Mouse (Mus musculus) fat pad, adult 2 months (tissue): ENCODE results near the gene Kdm5b.
A peak's percentile ranks its signal among the peaks of the same experiment; 100 is the strongest.
"Not testable (repeated sequence)": the region's sequence is repeated elsewhere in the genome, so short reads cannot be mapped to it uniquely, and the experiment has no call there.

ENCODE experiments used
- DNase-seq: peaks from one replicate; pipeline ENCODE4 v3.0.0-alpha.2; 2011; ENCODE audit warnings: low read depth, low spot score; ENCODE audit errors: extremely low read depth

Gene Kdm5b

DNA sequence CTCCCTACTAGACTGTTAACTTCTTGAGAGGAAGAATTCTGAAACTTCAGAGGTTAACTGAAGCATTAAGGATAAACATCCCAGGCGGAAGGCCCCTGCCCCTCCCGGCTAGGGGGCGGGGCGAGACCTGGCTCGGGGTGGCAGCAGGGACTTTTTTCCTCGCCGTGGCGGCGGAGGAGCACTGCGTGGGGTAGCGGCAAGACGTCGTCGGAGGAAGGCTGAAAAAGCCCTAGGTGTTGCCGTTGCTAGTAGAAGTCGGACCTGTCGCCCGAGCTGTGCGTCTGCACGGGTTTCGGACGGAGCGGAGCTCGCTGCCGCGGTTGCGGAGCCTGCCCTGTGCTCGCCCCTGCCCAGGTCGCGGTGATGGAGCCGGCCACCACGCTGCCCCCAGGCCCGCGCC lies at the start of gene Kdm5b:
Gene Kdm5b, plus strand, starts transcription at position 196 of the 400 bp plus-strand sequence.
- no peak for DNase-seq

DNA sequence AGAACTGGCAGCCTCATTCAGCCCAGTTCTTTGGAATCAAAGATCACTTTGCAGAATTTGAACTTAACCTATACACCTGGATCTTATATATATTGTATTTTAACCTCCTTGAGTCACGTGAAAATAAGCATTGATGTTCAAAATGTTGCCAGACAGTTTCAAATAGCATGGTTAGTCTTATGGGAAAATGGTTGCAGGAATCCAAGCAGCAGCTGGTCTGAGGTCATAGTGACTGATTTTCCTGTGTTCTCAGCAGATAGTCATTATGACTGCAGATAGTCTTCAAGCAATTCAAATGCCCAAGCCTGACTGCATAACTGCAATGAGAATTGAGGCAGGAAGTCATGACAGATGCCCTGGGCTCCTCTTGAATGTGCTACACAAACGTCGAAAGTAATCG lies 47.8 kb upstream of the Kdm5b start:
- DNase-seq: no peak

DNA sequence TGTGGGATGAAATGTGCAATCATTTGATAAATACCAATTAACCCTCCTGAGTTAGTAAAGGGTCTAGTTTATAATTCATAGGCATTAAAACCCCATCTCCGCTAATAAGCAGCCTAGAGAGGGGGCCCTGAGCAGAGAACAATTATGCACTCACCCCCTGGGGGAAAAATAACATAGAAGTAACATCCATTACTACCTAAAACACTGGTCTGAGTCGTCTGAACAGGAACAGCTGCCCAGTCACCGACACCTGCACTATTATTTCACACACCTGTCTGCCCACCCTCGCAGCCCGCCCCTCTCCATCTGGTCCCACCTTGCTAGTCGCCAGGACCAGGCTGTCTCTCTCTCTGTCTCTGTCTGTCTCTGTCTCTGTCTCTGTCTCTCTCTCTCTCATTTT lies 47.4 kb upstream of the Kdm5b start:
- no peak for DNase-seq

DNA sequence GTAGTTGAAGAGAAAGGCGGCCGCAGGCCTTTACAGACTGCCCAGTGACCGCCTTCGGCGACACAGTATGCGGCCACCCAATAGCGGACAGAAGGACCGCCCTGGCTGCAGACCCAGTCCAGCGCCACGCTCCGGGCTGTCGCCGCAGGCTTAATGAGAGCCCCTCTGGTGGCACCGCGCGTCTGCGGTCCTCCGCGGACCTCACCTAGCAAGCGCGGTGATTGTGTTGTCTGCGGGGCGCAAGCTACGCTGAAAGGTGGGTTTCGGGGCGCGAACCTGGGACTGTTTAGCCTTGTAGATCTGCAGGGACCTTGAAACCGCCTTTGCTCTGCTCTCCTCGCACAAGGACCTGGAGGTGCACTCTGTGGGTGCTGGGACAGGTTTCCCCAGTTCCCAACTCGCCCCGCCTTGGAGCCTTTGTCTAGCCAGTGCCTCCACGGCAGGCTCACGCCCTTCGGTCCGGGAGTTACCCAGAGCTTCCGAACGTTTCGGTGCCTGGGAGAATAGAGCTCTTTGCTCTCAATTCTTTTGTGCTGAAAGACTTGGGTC lies 46.6 kb upstream of the Kdm5b start:
- DNase-seq: no peak

DNA sequence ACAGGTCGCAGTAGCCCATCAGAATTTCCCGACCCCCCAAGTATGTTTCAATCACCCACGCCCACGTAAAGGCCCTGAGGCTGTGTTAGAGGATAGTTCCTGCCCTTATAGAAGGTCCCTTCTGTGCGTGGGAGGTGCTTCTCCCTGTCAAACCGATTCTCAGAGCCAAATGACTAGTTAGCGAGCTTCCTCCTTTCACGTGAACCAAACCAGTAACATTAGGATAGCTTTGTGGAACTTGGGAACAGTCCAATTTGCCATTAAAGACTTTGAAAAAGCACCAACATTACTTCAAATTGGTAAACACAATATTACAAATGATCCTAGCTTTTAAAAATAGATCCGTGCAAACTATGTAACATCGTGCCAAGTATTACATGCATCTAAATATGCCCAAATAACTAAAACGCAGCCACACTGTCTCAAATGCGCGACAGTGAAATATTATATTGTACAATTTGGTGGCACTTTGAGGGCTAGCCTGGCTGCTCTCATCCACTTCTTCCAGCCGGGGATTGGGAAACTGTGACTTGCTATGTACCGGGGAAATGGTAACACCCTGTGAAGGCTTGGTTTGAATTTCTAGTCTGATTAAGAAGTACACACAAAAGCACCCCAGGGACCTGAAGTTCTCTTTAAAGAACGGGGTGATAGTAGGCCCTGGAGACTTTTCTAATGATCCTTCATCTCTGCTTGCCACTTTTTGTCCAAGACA lies 45.9 kb upstream of the Kdm5b start:
- DNase-seq: peak; percentile 95

DNA sequence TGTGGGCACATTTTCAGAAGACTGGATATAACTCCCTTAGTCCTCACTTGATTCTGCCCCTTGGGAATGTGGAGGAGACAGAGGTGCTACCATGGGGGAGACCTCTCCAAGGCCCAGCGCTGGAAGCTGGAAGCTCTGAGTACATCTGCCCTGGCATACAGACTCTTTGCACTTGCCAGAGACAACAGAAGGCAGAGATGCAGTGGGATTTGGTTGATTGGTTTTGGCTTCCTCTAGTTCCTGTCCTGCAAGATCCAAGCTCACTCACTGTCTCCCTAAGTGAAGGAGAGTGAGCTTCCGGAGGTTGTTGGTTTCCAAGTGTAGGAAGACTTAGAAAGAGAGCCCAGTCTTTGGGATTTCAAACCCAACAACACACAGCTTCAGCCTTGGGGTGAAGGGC lies 44.1 kb upstream of the Kdm5b start:
- DNase-seq: no peak

DNA sequence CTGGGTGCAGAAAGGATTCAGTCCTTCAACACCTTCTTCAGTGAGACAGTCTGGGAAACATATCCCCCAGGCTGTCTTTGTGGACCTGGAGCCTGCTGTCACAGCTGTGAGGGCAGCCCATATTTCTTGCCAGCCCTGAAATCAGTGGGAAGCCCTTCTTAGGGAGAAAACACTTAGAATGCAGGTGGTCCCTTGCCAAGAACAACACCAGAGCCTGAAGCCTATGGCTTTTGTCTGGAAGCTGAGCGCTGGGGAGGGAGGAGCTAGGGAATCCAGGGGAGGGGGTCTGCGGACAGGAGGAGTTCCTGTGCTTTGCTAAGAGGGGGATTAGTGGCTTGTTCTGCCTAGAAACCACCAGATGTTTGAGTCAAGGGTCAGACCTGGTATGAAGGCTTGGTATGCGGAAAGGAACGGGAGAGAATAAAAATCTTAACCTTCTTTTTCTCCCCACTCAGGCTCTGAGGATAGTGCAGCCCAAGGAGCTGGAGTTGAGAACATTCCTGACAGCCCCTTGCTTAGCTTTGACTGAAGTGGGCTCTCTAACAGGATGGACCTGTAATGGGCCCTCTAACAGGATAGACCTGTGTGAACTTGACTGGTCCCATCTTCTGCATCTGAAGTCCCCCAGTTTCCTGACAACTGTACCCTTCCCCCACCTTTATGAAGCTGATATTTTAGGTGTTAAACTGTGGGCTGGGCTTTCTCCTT lies 43.3 kb upstream of the Kdm5b start:
- no peak for DNase-seq

DNA sequence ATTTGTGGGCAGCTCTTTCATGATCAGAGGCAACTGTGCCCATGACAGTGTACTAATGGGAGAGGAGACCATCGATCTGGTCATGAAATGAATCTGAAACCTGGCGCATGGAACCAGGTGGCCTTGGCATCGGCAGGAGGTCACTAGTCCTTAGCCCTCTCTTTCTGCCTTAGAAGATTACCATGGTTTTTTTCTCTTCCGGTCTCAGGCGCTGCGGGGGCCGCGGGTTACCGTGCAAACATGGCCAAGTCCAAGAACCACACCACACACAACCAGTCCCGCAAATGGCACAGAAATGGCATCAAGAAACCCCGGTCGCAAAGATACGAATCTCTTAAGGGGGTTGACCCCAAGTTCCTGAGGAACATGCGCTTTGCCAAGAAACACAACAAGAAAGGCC lies 42.1 kb upstream of the Kdm5b start:
- DNase-seq: not testable (repeated sequence)

DNA sequence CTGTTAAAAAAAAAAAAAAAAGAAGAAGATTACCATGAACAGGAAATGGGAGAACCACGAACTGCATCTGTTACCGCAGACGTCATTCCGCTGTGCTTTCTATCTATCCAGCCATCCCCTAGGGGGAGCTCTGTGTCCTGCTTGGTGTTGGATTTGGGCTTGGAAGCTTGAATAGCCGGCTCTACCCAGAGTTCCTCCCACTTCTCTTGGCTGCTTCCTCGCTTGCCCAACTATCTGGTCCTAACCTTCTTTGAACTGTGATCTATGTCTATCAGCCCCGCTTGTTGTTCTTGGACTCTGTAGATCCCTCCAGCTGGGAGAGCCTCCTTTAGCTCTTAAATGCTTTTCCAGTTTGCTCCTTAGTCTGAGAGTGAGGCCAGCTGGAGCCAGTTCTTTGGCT lies 41.3 kb upstream of the Kdm5b start:
- DNase-seq: peak; percentile 99

DNA sequence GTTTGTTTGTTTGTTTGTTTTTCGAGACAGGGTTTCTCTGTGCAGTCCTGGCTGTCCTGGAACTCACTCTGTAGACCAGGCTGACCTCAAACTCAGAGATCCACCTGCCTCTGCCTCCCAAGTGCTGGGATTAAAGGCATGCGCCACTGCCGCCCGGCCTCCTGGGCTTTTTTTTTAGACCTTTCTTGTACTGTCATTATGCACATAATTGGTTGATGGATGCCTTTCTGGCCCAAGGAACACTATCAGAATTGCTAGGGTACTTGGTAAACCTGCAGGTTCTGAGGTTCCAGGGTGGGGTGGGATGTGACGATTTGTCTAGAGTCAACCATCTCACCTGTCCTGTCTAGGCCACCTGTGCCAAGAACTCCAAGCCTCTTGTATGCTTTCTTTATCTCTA lies 40.8 kb upstream of the Kdm5b start:
- DNase-seq: not testable (repeated sequence)

DNA sequence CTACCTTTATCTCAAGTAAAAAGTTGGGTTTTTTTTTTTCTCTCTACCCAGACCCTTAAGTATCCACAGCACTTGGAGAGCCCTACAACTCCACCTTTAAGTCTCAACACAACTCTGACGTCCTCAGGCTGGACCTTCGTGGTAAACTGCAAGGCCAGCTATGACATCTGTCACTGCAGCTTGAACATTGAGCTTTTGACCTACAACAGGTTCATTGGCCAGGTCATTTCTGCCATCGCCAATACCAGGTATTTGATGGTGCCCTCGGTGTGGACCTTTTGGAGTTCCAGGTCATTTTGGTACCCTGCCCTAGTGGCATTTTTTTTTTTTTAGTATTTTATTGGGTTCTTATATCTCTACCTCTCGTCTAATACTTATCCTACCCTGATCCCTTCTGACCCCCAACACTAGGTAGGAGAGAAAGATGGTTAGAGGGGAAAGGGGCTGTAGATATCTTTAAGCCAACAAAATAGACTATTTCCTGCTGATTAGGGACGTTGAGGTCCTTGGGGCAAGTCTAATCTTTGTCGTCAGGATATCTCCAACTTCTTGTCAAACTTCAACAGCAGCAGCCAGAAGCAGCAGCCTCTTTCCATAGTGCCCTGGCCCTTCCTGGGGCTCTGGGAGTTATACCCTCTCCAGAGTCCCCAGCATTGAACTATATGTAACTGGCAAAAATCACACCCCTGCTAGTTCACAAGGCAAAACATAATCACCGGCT lies 39.8 kb upstream of the Kdm5b start:
- no peak for DNase-seq

DNA sequence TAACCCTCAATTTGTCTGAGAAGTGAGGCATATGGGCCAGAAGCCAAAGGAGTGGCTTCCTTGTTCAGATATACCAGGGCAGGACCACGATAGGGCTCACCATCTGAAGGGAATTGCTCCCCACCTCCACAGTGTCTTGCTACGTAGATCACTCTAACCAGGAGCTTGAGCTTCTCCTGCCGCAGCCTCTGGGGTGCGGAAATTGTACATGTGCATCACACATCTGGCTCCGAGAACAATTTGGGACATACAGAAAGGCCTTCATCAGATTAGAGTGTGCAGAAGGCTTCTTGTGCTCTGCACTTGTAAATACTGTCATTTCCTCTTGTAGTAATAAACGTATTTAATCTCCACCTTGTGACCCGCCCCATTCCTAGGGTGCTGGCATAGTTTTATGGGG lies 38.8 kb upstream of the Kdm5b start:
- DNase-seq: no peak

DNA sequence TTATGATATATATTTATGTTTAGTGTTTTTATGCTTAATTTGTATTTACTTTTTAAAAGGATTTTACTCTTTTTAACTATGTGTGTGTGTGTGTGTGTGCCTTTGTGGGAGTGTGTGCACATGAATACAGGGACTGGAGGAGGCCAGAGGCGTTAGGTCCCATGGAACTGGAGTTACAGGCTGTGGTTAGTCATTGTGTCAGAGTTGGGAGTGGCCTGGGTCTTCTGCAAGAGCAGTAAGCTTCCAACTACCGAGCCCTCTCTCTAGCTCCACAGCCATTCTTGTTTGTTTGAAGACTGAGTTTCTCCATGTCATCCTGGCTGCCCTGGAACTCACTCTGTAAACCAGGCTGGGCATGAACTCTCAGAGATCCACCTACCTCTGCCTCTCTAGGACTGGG lies 37.6 kb upstream of the Kdm5b start:
- peak; percentile 78 for DNase-seq

DNA sequence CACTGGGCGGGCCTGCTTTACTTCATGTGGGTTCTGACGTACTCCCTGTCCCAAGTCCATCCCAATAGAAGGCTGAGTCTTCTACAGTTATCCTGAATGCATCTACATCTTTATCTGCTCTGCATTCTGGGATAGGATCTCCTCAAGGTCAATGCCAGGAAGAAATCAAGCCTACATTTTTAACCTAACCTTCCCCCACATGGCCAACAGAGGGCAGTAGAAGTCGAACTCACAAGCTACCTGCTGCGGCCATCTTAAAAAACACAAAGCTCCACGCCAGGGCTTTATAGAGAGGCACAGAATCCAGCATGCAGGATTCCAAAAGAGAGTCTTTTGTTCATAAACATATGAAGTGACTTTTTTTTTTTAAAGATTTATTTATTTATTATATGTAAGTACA lies 35.5 kb upstream of the Kdm5b start:
- DNase-seq: no peak

DNA sequence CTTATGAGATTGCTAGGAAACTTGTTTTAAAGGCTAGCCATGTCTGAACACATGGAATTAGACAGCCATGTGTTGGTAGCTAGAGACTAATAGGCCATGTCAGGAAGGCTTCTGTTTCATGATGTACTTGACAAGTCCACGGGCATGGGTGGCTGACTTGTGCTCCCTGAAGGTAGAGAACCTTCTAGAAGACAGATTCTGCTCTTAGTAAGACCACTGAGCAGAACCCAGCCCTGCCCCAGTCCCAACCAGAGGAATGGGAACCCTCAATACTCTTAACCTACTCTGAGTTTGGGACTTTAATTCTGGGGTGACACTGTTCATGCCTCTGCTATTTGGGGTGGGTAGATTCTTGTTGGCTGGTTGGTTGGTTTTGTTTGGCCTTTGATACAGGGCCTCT lies 35.0 kb upstream of the Kdm5b start:
- no peak for DNase-seq

DNA sequence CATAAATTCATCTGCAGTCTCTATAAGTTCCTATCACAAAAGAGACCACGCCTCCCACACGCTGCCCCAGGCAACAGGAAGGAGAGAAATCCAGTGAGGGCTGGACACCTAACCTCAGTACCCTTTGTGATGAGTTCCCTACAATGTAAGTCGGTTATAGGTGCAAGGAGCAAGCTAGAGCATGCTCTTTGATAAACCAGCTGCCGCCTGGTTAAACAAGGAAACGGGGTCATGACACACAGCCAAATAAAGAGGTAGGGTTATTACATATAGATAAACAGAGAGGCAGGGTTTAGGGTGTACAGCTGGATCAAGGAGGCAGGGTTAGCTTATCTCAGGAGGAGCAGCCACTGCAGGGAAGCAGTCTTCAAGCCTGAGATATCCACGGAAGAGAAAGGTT lies 33.2 kb upstream of the Kdm5b start:
- DNase-seq: no peak

DNA sequence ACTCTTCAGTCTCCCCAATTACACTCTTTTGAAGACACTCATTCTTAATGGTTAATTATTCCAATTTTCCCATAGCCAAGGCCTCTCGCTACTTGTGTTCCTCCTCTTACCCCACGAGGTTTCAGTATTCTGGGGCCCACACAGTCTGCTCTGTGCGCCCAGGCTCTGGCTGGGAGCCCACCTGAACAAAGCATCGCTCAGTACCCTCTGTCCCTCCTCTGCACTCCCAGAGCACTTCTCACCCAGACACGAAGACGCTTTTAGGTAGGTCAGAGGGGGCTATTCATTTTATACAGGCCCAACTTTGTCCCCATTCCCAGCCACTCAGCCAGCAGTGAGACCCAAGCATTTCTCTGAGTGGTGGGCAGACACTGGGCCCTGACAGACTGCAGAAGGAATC lies 29.4 kb upstream of the Kdm5b start:
- DNase-seq: no peak

DNA sequence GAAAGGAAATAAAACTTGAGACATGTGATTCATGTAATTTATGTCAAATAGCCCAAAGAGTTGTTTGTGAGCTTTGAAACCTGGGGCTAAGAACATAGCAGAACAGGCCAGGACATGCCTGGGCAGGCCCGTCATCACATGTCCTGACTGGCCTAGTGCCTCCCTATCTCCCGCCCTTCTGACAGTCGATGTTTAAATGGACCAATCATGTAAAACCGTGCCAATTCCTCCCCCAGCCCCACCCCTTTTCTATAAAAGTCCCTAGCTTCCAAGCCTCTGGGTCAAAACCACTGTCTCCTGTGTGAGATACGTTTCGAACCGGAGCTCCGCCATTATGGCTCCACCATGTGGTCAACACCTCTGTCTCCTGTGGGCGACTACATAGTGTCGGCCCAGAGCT lies 26.3 kb upstream of the Kdm5b start:
- DNase-seq: not testable (repeated sequence)

DNA sequence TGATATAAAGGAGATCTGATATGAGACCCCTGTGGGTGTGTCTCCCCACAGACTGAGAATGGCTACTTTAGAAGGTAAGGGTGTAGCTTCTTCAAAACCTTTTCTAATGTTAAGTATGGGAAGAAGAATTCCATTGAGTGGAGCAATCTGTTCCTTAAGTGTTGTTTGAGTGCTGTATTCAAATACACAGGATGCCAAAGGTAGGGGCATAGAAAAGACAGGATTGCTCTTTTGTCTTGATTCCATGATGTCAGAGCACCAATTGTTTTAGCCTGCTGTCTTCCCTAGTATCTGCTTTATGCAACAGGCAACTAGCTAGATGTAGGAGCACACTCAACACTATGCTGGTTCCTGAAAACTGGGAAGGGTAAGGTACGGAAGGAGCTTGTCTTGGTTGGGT lies 24.9 kb upstream of the Kdm5b start:
- no peak for DNase-seq

DNA sequence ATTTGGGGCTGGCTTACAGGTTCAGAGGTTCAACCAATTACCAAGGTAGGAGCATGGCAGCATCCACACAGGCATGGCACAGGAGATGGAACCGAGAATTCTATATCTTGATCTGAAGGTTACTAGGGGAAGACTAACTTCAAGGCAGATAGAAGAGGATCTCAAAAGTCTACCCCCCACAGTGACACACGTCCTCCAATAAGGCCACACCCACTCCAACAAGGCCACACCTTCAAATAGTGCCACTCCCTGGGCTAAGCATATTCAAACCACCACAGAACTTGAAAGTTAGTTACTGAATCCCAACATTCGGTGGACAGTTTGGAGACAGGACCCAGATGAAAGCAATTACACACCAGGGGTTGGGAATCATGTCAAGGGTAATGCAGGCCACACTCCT lies 24.5 kb upstream of the Kdm5b start:
- no peak for DNase-seq

DNA sequence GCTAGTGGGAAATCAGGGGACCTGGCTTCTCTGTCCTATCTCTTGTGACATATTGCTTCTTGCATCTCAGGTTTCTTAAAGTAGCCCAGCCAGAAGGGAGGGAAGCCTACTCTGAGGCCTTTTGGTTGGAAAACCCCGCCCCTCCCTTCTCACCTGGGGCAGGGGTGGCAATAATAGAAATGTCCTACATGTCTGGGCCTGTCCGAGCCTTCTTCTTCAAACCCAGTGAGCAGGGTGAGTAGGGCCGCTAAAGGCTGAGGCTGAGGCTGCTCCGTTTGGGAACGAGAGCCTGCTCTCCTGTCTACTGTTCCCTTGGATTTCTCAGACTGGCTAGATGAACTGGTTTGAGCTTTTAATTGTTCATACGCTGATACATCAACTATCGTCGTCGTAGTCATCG lies 19.4 kb upstream of the Kdm5b start:
- DNase-seq: no peak

DNA sequence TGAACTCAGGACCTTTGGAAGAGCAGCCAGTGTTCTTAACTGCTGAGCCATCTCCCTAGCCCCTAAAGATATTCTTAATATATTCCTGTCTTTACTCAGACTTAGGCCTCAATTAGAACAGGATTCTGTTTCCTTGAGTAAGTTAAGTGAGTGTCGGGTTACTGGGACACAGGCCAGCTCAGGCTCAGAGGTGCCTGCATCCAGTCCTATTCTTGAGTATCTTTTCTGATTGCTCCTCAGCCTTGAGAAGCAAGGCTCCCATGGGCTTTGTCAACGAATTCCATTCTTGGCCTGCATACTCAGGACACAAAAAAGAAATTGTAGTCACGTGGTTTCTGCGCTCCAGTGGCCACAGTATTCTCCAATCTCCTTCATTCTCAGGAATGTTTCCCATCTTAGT lies 11.7 kb upstream of the Kdm5b start:
- no peak for DNase-seq
